Mouse (Mus musculus): ENCODE data around the gene Lpcat3.

DNA sequence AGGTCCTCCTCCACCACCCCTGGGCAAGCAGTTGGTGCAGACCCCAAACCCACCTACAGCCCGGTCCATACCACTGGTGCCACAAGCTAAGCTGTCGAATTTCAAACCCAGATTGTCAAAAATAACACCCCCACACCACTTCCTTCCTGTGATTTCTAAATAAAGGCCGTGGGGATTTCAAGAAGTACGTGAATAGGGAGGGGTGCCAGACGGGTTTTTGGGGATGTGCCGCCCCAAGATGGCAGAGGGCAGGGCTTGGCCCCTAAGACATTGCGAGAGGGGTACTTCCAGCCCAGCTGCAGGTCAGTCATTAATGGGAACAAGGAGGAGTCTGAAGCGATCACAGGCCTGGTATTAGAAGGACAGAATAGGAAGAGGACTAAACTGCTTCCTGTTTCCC is 60.7 kb downstream of the Lpcat3 start:
- TF ChIP-seq POLR2A (IDR thresholded peaks at IDR 0.05; ENCODE audit: borderline replicate concordance, extremely low read depth, insufficient read depth, insufficient read length, poor library complexity, severe bottlenecking) = no peak
- TF ChIP-seq CTCF (IDR thresholded peaks at IDR 0.05; ENCODE audit: borderline replicate concordance, extremely low read depth, insufficient read depth, insufficient read length) = no peak
